Mouse (Mus musculus): ENCODE data around the gene Gas2l2. TPM values are rescaled to one million over a fixed set of nuclear protein-coding genes. Genes with fewer than 3 reads are reported as not detected.

Gas2l2 gene
- polyA plus RNA-seq, 1 experiment from 2014 or later: 0.11 TPM

- Histone ChIP-seq H3K9ac (ENCODE audit: low read length) (no peak within 1 kb of the TSS), H3K27me3 (ENCODE audit: control insufficient read depth, insufficient read depth, low read length) (peaks cover 9% of the 10 kb centered on the region), H3K4me2 (ENCODE audit: low read depth, low read length) (no peak within 1 kb of the TSS), H3K4me3 (ENCODE audit: low read length) (no peak within 1 kb of the TSS), H3K27ac (ENCODE audit: low read length) (no peak within 1 kb of the TSS), H3K4me1 (ENCODE audit: control insufficient read depth, insufficient read depth, low read length) (peaks cover 17% of the 10 kb centered on the region), H3K9me3 (replicated peaks; ENCODE audit: control insufficient read depth, low read length) (no peaks in the 10 kb centered on the region), H3K36me3 (ENCODE audit: control insufficient read depth, insufficient read depth) (no peaks in the 10 kb centered on the region)
- no peak for ATAC-seq (replicated peaks; ENCODE audit: extremely low read depth, insufficient read depth, low FRiP score)
- WGBS: 91% methylated on average over 1 of the region's 1 CpGs
Measured at GRCm38 (mm10) chr11:83437377-83437776, 8.1 kb upstream of the Gas2l2 start, which contains the start of gene 1700020L24Rik. TSS of gene 1700020L24Rik (plus strand) at chr11:83437677.

- H3K4me2 ChIP-seq (ENCODE audit: low read depth, low read length): no peak overlapping the region
- no peak; the same call in 1 of the 2 replicates for ATAC-seq (replicated peaks; ENCODE audit: extremely low read depth, insufficient read depth, low FRiP score)
- H3K27me3 ChIP-seq (ENCODE audit: control insufficient read depth, insufficient read depth, low read length): peaks cover 3% of the 10 kb centered on the region
- peaks cover 17% of the 10 kb centered on the region for H3K4me1 ChIP-seq (ENCODE audit: control insufficient read depth, insufficient read depth, low read length)
- no peak overlapping the region for H3K4me3 ChIP-seq (ENCODE audit: low read length)
- H3K27ac ChIP-seq (ENCODE audit: low read length): no peak overlapping the region
- no peaks in the 10 kb centered on the region for H3K9me3 ChIP-seq (replicated peaks; ENCODE audit: control insufficient read depth, low read length)
- no peaks in the 10 kb centered on the region for H3K36me3 ChIP-seq (ENCODE audit: control insufficient read depth, insufficient read depth)
- 53% methylated on average over 2 of the region's 2 CpGs for WGBS
- no peak overlapping the region for H3K9ac ChIP-seq (ENCODE audit: low read length)
Measured at GRCm38 (mm10) chr11:83432533-83432932, 3.3 kb upstream of the Gas2l2 start.

- Histone ChIP-seq H3K27ac (ENCODE audit: low read length) (no peak overlapping the region), H3K9ac (ENCODE audit: low read length) (no peak overlapping the region), H3K4me2 (ENCODE audit: low read depth, low read length) (peak overlapping the region; percentile 23), H3K9me3 (replicated peaks; ENCODE audit: control insufficient read depth, low read length) (no peaks in the 10 kb centered on the region), H3K4me3 (ENCODE audit: low read length) (peak overlapping the region; percentile 1), H3K36me3 (ENCODE audit: control insufficient read depth, insufficient read depth) (no peaks in the 10 kb centered on the region), H3K4me1 (ENCODE audit: control insufficient read depth, insufficient read depth, low read length) (peaks cover 11% of the 10 kb centered on the region), H3K27me3 (ENCODE audit: control insufficient read depth, insufficient read depth, low read length) (peaks cover 14% of the 10 kb centered on the region; the same call in 1 of the 2 replicates)
- 0 out of 2 replicates have a peak, but pooled peaks have one; percentile 5 for ATAC-seq (replicated peaks; ENCODE audit: extremely low read depth, insufficient read depth, low FRiP score)
- WGBS: 23% methylated on average over 17 of the region's 17 CpGs
Measured at GRCm38 (mm10) chr11:83426964-83427363, 2.3 kb downstream of the Gas2l2 start.

DNA sequence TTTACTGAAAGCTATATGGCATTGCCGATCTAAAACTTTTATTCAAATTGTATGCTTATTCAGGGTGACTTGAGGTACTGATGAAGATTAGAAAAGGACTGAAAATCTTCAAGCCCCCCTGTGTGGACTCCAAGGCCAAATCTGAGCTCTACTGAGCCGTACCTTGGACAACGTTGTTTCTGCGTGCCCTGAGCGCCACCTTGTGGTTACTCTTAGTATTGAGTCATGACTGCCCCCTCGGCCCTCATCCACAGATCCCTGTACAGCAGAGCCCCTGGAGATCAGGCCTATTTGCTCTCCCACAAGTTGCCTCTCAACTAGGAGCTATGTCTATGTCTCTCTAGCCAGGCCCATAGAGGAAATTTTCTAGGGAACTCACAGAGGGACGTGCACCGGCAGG lies 4.6 kb downstream of the Gas2l2 start:
- H3K27me3 ChIP-seq (ENCODE audit: control insufficient read depth, insufficient read depth, low read length): peaks cover 31% of the 10 kb centered on the region

GRCm38 (mm10) chr11:83421305-83421704 lies 8.0 kb downstream of the Gas2l2 start:
- Histone ChIP-seq H3K4me1 (ENCODE audit: control insufficient read depth, insufficient read depth, low read length) (peaks cover 3% of the 10 kb centered on the region; the same call in 1 of the 2 replicates), H3K4me2 (ENCODE audit: low read depth, low read length) (no peak overlapping the region), H3K9ac (ENCODE audit: low read length) (no peak overlapping the region), H3K36me3 (ENCODE audit: control insufficient read depth, insufficient read depth) (no peaks in the 10 kb centered on the region), H3K9me3 (replicated peaks; ENCODE audit: control insufficient read depth, low read length) (no peaks in the 10 kb centered on the region), H3K27me3 (ENCODE audit: control insufficient read depth, insufficient read depth, low read length) (peaks cover 36% of the 10 kb centered on the region), H3K27ac (ENCODE audit: low read length) (no peak overlapping the region), H3K4me3 (ENCODE audit: low read length) (no peak overlapping the region)
- ATAC-seq (replicated peaks; ENCODE audit: extremely low read depth, insufficient read depth, low FRiP score): no peak
- 3% methylated on average over 9 of the region's 9 CpGs for WGBS

More for the DNA sequence above, 4.6 kb downstream of the Gas2l2 start:
- no peaks in the 10 kb centered on the region for H3K36me3 ChIP-seq (ENCODE audit: control insufficient read depth, insufficient read depth)
- ATAC-seq (replicated peaks; ENCODE audit: extremely low read depth, insufficient read depth, low FRiP score): no peak
- no peaks in the 10 kb centered on the region for H3K4me1 ChIP-seq (ENCODE audit: control insufficient read depth, insufficient read depth, low read length)
- 7% methylated on average over 8 of the region's 8 CpGs for WGBS
- no peak overlapping the region for H3K4me3 ChIP-seq (ENCODE audit: low read length)
- H3K9ac ChIP-seq (ENCODE audit: low read length): no peak overlapping the region
- H3K4me2 ChIP-seq (ENCODE audit: low read depth, low read length): no peak overlapping the region
- no peak overlapping the region for H3K27ac ChIP-seq (ENCODE audit: low read length)
- no peaks in the 10 kb centered on the region for H3K9me3 ChIP-seq (replicated peaks; ENCODE audit: control insufficient read depth, low read length)

DNA sequence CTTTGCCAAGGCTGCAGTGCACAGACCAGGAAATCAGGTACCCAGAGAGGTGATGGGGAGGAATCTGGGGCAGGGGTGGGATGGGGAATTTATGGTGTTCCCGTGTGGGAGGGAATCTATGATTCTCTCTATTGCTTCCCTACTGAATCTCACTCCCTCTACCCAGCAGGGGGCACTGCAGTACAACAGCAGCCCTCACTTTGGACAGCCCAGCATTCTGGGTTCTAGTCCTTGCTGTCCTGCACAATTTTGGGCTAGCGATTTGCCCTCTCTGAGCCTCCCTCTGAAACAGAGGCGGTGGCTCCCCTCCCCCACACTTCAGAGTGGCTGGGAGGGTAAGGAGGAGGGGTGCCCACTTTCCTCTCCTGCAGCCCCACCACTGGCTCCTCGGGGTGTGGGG lies 8.9 kb downstream of the Gas2l2 start:
- Histone ChIP-seq H3K36me3 (ENCODE audit: control insufficient read depth, insufficient read depth) (no peaks in the 10 kb centered on the region), H3K4me2 (ENCODE audit: low read depth, low read length) (no peak overlapping the region), H3K9ac (ENCODE audit: low read length) (no peak overlapping the region), H3K27me3 (ENCODE audit: control insufficient read depth, insufficient read depth, low read length) (peaks cover 36% of the 10 kb centered on the region), H3K4me3 (ENCODE audit: low read length) (no peak overlapping the region), H3K27ac (ENCODE audit: low read length) (no peak overlapping the region), H3K9me3 (replicated peaks; ENCODE audit: control insufficient read depth, low read length) (no peaks in the 10 kb centered on the region), H3K4me1 (ENCODE audit: control insufficient read depth, insufficient read depth, low read length) (peaks cover 3% of the 10 kb centered on the region; the same call in 1 of the 2 replicates)
- WGBS: 51% methylated on average over 4 of the region's 4 CpGs
- no peak for ATAC-seq (replicated peaks; ENCODE audit: extremely low read depth, insufficient read depth, low FRiP score)

DNA sequence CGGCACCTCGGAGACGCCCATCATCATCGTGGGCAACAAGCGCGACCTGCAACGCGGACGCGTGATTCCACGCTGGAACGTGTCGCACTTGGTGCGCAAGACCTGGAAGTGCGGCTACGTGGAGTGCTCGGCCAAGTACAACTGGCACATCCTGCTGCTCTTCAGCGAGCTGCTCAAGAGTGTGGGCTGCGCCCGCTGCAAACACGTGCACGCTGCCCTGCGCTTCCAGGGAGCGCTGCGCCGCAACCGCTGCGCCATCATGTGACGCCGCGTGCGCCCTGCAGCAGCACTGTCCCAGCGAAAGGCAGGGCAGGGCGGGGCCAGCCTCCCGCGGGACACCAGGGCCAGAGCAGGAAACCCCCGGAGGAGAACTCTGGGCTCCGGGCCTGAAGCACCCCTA lies 10.7 kb downstream of the Gas2l2 start:
- Histone ChIP-seq H3K4me3 (ENCODE audit: low read length) (no peak overlapping the region), H3K4me1 (ENCODE audit: control insufficient read depth, insufficient read depth, low read length) (peaks cover 3% of the 10 kb centered on the region; the same call in 1 of the 2 replicates), H3K27ac (ENCODE audit: low read length) (no peak overlapping the region), H3K9ac (ENCODE audit: low read length) (no peak overlapping the region), H3K4me2 (ENCODE audit: low read depth, low read length) (peak overlapping the region; percentile 5; the same call in 1 of the 2 replicates), H3K36me3 (ENCODE audit: control insufficient read depth, insufficient read depth) (no peaks in the 10 kb centered on the region), H3K9me3 (replicated peaks; ENCODE audit: control insufficient read depth, low read length) (no peaks in the 10 kb centered on the region), H3K27me3 (ENCODE audit: control insufficient read depth, insufficient read depth, low read length) (peaks cover 31% of the 10 kb centered on the region)
- ATAC-seq (replicated peaks; ENCODE audit: extremely low read depth, insufficient read depth, low FRiP score): peak; percentile 58
- WGBS: 8% methylated on average over 38 of the region's 38 CpGs

- Histone ChIP-seq H3K9ac (ENCODE audit: low read length) (no peak overlapping the region), H3K4me2 (ENCODE audit: low read depth, low read length) (no peak overlapping the region), H3K27me3 (ENCODE audit: control insufficient read depth, insufficient read depth, low read length) (peaks cover 31% of the 10 kb centered on the region), H3K9me3 (replicated peaks; ENCODE audit: control insufficient read depth, low read length) (no peaks in the 10 kb centered on the region), H3K4me1 (ENCODE audit: control insufficient read depth, insufficient read depth, low read length) (peaks cover 3% of the 10 kb centered on the region; the same call in 1 of the 2 replicates), H3K27ac (ENCODE audit: low read length) (no peak overlapping the region), H3K36me3 (ENCODE audit: control insufficient read depth, insufficient read depth) (no peaks in the 10 kb centered on the region), H3K4me3 (ENCODE audit: low read length) (no peak overlapping the region)
- WGBS: 73% methylated on average over 7 of the region's 7 CpGs
- no peak for ATAC-seq (replicated peaks; ENCODE audit: extremely low read depth, insufficient read depth, low FRiP score)
Measured at GRCm38 (mm10) chr11:83417708-83418107, 11.5 kb downstream of the Gas2l2 start.

- H3K4me3 ChIP-seq (ENCODE audit: low read length): no peak overlapping the region
- no peak overlapping the region for H3K4me2 ChIP-seq (ENCODE audit: low read depth, low read length)
- 8% methylated on average over 5 of the region's 5 CpGs for WGBS
- H3K9me3 ChIP-seq (replicated peaks; ENCODE audit: control insufficient read depth, low read length): no peaks in the 10 kb centered on the region
- H3K27ac ChIP-seq (ENCODE audit: low read length): no peak overlapping the region
- peaks cover 31% of the 10 kb centered on the region for H3K27me3 ChIP-seq (ENCODE audit: control insufficient read depth, insufficient read depth, low read length)
- ATAC-seq (replicated peaks; ENCODE audit: extremely low read depth, insufficient read depth, low FRiP score): 0 out of 2 replicates have a peak, but pooled peaks have one; percentile 29
- no peak overlapping the region for H3K9ac ChIP-seq (ENCODE audit: low read length)
- H3K36me3 ChIP-seq (ENCODE audit: control insufficient read depth, insufficient read depth): no peaks in the 10 kb centered on the region
- peaks cover 3% of the 10 kb centered on the region; the same call in 1 of the 2 replicates for H3K4me1 ChIP-seq (ENCODE audit: control insufficient read depth, insufficient read depth, low read length)
Measured at GRCm38 (mm10) chr11:83417080-83417479, 12.2 kb downstream of the Gas2l2 start.
